Mouse (Mus musculus) thymus, postnatal 14 days (tissue): ENCODE data around the gene Pim3.

Experiments
- DNase-seq: peaks from one replicate; pipeline ENCODE4 v3.0.0; 2021

Gene Pim3

GRCm38 (mm10) chr15:88883342-88883741 lies 21.4 kb downstream of the Pim3 start:
- no peak for DNase-seq

DNA sequence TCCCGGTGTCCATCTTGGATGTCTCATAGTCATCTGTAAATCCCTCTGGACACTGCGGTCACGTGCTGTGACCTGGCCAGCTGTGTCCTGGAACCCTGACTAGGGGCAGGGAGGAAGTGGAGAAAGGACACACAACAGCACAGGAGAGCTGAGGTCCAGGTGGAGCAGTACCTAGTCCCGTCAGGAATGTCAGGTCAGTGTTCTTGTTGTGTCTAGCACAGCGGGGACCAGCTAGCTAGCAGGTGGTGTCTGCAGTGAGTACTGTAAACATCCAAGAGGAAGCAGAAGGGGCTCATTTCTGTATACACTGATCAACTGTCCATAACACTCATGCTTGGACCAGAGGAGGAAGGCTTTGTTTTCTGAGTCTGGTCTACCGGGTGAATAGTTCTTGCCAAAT lies 23.4 kb downstream of the Pim3 start:
- no peak for DNase-seq

DNA sequence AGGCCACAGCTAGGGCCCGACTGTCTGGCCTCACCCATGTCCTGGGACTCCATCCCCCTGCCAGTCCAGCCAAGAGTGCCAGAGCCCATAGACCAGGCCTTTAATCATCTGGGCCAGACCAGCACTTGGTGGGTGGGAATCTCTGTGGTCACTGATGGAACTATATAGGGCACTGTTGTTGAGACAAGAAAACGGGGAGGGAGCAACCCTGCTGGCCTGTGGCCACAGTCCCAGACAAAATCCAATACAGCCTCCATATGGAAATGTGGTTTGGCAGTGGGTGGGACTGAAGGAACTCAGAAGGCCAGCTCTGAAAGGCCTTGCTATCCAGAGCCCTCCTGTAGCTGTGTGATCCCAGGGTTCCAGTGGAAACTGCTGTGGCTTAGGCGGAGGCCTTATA lies 27.0 kb downstream of the Pim3 start:
- no peak for DNase-seq

GRCm38 (mm10) chr15:88889994-88890393 lies 28.0 kb downstream of the Pim3 start:
- DNase-seq, result no peak

DNA sequence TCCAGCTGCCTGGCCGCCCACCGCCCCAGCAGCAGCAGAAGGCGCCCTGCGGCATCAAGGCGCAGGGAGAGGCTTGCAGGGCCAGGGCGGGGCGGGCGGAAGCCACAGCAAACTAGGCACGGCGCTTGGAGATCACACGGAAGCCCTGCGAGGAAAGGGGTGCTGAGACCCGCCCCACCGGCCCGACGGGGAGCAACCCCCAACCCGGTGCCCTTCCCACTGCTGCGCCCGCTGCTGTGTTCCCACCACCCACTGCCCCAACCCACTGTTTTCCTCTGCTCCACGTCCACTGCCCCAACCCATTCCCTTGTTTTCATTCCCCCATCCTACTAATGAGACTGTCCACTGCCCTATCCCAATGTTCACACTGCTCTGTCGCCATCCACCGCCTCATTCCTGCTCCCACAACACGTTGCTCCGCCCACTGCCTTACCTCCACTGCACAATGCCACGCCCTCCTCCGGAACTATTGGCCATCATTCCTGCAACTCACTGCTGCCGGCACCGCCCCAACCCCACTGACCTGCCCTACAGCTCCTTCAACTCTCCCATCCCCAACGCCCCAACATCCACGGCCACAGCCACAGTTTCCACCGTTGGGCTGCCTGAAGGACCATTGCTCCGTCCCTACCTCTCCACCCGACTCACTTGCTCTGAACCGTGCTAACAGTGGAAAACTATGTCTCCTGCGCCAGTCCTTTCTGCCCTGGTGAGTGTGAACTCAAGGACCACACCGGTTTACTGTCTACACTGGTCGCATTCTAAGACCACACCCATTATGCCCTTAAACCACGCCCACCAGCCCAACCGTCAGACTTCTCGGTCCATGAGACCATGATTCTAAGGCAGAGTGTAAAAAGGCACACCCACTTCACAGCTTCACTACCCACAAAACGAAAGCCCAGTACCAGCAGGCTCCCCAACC lies 29.0 kb downstream of the Pim3 start:
- peak; percentile 53 for DNase-seq

DNA sequence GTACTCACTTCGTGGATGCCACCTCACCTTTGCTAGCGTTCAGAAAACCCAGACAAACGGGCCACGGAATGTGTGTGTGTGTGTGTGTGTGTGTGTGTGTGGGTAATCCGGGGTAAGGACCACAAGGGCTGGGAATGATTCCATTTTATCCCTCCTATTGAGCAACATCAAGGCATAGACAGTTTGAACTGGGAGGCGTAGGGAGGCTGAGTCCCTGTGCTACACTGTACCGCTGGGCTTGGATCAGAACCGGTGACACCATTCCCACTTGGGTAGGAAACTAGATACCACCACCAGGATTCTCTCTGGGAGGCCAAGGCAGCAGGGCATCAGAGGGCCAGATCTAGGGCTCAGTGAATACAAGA lies 29.7 kb downstream of the Pim3 start:
- DNase-seq, result no peak

DNA sequence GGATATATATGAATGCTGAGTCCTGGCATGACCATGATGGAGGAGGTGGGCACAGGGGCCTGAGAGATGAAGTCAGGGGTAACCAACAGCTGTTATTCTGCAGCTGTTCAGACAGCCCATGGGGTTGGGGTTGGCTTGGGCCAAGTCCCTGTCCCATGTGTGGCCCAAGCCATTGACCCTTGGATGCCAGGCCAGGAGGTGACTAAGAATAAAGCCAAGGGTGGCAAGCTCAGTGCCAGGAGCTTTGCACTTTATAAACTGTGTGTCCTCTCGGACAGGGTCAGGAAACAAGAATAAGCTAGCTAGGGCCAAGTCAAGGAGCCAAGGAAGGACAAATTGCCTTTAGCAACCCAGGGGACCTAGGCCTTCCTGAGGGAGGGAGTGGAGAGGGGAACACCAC lies 30.3 kb downstream of the Pim3 start:
- no peak for DNase-seq

DNA sequence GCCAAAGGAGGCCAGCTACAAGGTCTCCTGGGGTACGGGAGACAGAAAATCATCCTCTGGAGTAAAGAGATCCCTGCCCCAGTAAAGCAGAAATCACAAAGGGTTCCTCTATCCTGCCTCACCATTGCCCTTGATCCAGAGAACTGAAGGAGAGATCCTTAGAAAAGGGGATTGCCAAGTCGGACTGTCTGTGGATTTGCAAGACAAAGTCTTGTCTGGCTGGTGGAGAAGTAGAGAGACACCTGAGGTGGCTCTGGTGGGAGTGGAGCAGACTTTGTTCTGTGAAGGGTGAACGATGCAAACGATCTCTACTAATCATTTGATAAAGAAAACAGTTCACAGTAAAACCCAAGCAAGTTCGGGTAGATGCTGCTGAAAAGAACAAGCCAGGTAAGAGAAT lies 30.9 kb downstream of the Pim3 start:
- DNase-seq, result no peak

- no peak for DNase-seq
Measured at GRCm38 (mm10) chr15:88895119-88895518, 33.1 kb downstream of the Pim3 start.

DNA sequence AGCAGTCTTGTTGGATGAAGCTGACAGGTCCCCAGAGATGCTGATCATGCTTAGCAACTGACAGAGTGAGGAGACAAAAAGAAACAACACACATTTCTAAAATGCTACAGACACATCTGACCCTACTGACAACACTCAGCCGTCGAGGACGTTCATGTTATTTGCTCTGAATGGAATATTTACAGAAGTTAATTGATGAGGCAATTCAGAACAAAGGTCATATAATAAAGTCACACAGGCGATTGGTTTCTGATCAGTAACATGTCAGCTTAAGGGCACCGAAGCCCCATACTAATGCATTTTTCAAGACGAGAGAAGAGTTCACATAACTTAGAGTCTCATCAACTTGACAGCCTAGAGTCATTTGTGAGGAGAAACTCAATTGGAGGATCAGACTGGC lies 33.9 kb downstream of the Pim3 start:
- DNase-seq, result no peak

- no peak for DNase-seq
Measured at GRCm38 (mm10) chr15:88896341-88896980, 34.5 kb downstream of the Pim3 start.

GRCm38 (mm10) chr15:88902200-88902875 lies 40.4 kb downstream of the Pim3 start:
- no peak for DNase-seq

DNA sequence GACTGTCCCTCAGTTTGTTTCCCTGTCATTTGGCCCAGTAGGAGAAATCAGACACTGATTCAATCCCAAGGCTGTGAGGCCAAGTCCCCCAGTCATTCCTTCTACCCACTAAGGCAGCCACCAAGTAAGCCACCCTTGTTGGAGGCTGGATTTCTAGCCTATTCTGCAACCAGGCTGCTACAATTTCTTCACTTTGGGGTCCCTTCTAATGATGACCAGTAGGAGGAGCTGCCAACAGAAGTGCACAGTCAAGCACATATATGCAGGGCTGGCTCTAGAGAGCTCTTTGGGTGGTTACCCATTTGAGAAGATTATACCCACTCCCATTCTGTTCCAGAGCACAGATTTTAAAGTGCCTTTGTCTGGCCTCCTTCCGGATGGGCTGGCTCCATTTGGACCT lies 41.1 kb downstream of the Pim3 start:
- no peak for DNase-seq

DNA sequence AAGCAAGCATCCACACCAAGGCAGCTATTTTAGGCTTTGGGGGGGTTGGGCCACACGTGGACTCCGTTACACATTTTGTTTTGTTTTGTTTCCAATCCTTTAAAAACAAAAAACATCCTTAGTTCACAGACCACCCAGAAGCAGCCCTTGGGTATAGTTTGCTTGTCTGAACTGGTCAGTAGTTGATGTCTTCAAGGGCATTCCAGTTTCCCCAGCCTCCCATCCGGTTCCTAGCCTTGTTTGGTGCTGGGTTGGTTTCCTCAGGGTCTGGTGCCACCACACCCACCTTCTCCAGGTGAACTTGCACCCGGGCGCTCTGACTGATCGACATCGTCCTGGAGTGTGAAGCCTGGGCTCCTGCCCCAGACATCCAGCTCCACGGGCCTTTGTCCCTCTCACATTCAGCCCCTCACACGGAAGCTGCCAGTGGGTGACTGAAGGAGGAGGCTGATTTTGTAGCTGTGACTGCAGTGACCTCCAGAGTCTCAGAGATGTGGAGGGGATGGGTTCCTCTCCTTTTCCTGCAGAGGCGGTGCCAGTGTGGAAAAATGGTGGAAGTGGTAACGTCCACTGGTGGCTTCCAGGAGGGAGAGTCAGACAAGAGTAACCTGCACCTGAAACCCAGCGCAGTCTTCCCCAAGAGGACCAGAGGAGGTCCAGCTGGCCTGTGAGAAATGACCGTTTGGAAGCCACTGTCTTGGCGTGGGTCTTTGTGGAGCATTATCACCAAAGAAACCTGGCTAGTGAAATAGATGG lies 42.2 kb downstream of the Pim3 start:
- DNase-seq, result no peak

GRCm38 (mm10) chr15:88906347-88906746 lies 44.4 kb downstream of the Pim3 start:
- no peak for DNase-seq

DNA sequence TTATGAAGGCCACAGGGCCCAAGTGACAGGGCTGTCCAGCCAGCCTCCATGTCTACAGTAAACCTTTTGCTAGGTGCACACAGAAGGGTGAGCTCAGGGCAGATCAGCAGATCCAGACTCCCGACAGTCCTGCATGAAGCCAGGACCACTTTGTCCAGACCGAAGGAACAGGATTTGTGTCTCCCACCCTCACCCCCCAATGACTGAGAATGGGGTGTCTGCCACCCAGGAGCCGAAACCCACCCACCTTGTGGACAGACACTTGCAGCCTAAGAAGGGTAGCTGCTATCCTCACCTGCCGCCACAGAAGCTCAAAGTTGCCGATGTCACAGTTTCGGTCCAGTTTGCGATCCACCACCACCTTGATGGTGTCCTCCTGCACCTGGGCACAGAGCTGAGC lies 53.1 kb downstream of the Pim3 start:
- no peak for DNase-seq
